Mouse (Mus musculus) lung, embryonic 16.5 days (tissue): Measurements from ENCODE around the gene Lyz1. TPM values are rescaled to one million over a fixed set of nuclear protein-coding genes. Genes with fewer than 3 reads are reported as not detected.
"Not testable (repeated sequence)": the region's sequence is repeated elsewhere in the genome, so short reads cannot be mapped to it uniquely, and the experiment has no call there.

Source experiments
- ATAC-seq: fragments of 200-750 bp; cut with Nextera tagmentation; 2 replicates; pipeline ENCODE4 v1.8.0; 2017; ENCODE audit warnings: low read depth, mild to moderate bottlenecking, moderate library complexity
- H3K27ac ChIP-seq: fragments of 300-500 bp; sonication (generic); 2 replicates; pipeline ENCODE4 v1.5.1; 2014; ENCODE audit warnings: mild to moderate bottlenecking, control low read depth, low read length
- H3K27me3 ChIP-seq: fragments of 300-500 bp; sonication (generic); 2 replicates; pipeline ENCODE4 v1.6.1; 2014; ENCODE audit warnings: low read depth, low read length, mixed read lengths; ENCODE audit not compliant: control insufficient read depth, insufficient read depth
- H3K36me3 ChIP-seq: fragments of 300-500 bp; sonication (generic); 2 replicates; pipeline ENCODE4 v1.6.1; 2014; ENCODE audit warnings: low read length; ENCODE audit not compliant: control insufficient read depth, insufficient read depth
- H3K4me1 ChIP-seq: fragments of 300-500 bp; sonication (generic); replicated peaks from 2 replicates; pipeline ENCODE4 v1.6.1; 2014; ENCODE audit warnings: low read length, mixed read lengths; ENCODE audit not compliant: control insufficient read depth, insufficient read depth
- H3K4me2 ChIP-seq: fragments of 300-500 bp; sonication (generic); 2 replicates; pipeline ENCODE4 v1.6.1; 2014; ENCODE audit warnings: low read depth, low read length, control low read depth
- H3K4me3 ChIP-seq: fragments of 300-500 bp; sonication (generic); 2 replicates; pipeline ENCODE4 v1.5.1; 2014; ENCODE audit warnings: mild to moderate bottlenecking, low read length, control low read depth
- H3K9ac ChIP-seq: fragments of 300-500 bp; sonication (generic); 2 replicates; pipeline ENCODE4 v1.6.1; 2014; ENCODE audit warnings: low read length, control low read depth
- H3K9me3 ChIP-seq: fragments of 300-500 bp; sonication (generic); 2 replicates; pipeline ENCODE4 v1.6.1; 2016; ENCODE audit warnings: low read length; ENCODE audit not compliant: control insufficient read depth
- WGBS: fragments of 180-500 bp; shearing (Covaris S2); extraction: QIAGEN DNeasy Blood & Tissue Kit; methylation state at CpG from one replicate; pipeline ENCODE4 v1.1.7; 2014; 5-methylcytosine and 5-hydroxymethylcytosine counted together
- polyA plus RNA-seq: library from polyadenylated mRNA; unstranded; fragments of >200 nt; fragmentation: Nextera tagmentation; extraction: Ambion mirVana; gene quantifications from 2 replicates; pipeline ENCODE4 v1.2.1, GENCODE M21; 2015

The Lyz1 gene
- polyA plus RNA-seq, 1 experiment from 2014 or later = 2.5 TPM

DNA sequence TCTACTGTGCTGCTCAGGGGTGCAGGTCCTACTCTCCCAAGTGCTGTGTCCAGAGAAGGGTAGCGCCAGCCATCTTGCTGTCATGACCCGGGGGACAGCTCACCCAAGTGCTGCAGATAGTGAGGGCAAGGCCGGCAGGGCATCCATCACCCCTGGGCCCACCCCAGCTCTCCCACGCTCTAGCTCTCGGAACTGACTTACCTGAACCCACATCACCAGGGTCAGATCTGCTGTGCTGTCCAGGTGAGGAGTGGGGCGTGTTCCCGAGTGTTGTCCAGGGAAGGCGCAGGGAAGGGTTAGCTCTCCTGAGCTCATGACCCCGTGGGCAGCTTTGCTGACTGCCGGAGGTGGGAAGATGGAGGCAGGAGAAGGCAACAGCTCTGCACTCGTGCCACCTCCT is 23.7 kb upstream of the Lyz1 start:
- no peak overlapping the region for H3K4me2 ChIP-seq
- no peaks in the 10 kb centered on the region for H3K27me3 ChIP-seq
- no peak overlapping the region for H3K27ac ChIP-seq
- no peak overlapping the region for H3K9ac ChIP-seq
- H3K4me1 ChIP-seq = no peaks in the 10 kb centered on the region
- no peaks in the 10 kb centered on the region for H3K36me3 ChIP-seq
- 84% methylated on average over 11 of the region's 11 CpGs for WGBS
- no peak overlapping the region for H3K4me3 ChIP-seq
- ATAC-seq = no peak
- H3K9me3 ChIP-seq = no peaks in the 10 kb centered on the region

- Histone ChIP-seq H3K4me2 (no peak overlapping the region), H3K9ac (no peak overlapping the region), H3K4me3 (no peak overlapping the region), H3K27me3 (no peaks in the 10 kb centered on the region), H3K27ac (no peak overlapping the region), H3K9me3 (no peaks in the 10 kb centered on the region), H3K36me3 (no peaks in the 10 kb centered on the region), H3K4me1 (no peaks in the 10 kb centered on the region)
- no peak for ATAC-seq
- 78% methylated on average over 2 of the region's 2 CpGs for WGBS
Observed at GRCm38 (mm10) chr10:117313133-117313532, 20.5 kb upstream of the Lyz1 start.

- Histone ChIP-seq H3K9me3 (no peaks in the 10 kb centered on the region), H3K4me2 (no peak overlapping the region), H3K27me3 (no peaks in the 10 kb centered on the region), H3K9ac (no peak overlapping the region), H3K4me1 (no peaks in the 10 kb centered on the region), H3K36me3 (no peaks in the 10 kb centered on the region), H3K4me3 (no peak overlapping the region), H3K27ac (no peak overlapping the region)
- no peak for ATAC-seq
- 79% methylated on average over 8 of the region's 8 CpGs for WGBS
Observed at GRCm38 (mm10) chr10:117312168-117312567, 19.5 kb upstream of the Lyz1 start.

- Histone ChIP-seq H3K36me3 (no peaks in the 10 kb centered on the region), H3K4me2 (no peak overlapping the region), H3K27me3 (no peaks in the 10 kb centered on the region), H3K4me1 (no peaks in the 10 kb centered on the region), H3K27ac (no peak overlapping the region), H3K4me3 (no peak overlapping the region), H3K9me3 (no peaks in the 10 kb centered on the region), H3K9ac (no peak overlapping the region)
- no peak for ATAC-seq
- 78% methylated on average over 5 of the region's 5 CpGs for WGBS
Observed at GRCm38 (mm10) chr10:117304371-117304770, 11.7 kb upstream of the Lyz1 start.

DNA sequence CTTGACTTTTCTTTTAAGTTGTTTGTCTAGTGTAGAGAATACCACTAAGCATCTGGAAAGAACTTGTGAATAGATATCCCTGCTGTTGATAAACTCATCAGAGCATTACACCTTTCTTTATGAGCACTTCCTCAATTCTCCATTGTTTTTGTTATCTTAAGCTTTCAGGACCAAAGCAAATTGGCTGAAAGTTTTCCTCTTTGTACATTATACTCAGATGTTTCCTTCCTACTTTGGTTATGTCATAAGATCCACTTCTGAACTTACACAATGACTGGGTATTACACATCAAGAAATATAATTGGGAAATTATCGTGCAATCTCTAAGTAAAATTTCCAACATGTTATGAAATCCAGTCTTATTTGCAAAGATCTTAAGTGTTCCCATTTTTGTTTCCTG is 9.0 kb upstream of the Lyz1 start:
- H3K4me3 ChIP-seq = no peak overlapping the region
- H3K4me1 ChIP-seq = no peaks in the 10 kb centered on the region
- H3K9me3 ChIP-seq = no peaks in the 10 kb centered on the region
- no peak overlapping the region for H3K27ac ChIP-seq
- no peak overlapping the region for H3K9ac ChIP-seq
- WGBS = 67% methylated on average over 1 of the region's 1 CpGs
- no peak overlapping the region for H3K4me2 ChIP-seq
- no peaks in the 10 kb centered on the region for H3K27me3 ChIP-seq
- no peak for ATAC-seq
- no peaks in the 10 kb centered on the region for H3K36me3 ChIP-seq

DNA sequence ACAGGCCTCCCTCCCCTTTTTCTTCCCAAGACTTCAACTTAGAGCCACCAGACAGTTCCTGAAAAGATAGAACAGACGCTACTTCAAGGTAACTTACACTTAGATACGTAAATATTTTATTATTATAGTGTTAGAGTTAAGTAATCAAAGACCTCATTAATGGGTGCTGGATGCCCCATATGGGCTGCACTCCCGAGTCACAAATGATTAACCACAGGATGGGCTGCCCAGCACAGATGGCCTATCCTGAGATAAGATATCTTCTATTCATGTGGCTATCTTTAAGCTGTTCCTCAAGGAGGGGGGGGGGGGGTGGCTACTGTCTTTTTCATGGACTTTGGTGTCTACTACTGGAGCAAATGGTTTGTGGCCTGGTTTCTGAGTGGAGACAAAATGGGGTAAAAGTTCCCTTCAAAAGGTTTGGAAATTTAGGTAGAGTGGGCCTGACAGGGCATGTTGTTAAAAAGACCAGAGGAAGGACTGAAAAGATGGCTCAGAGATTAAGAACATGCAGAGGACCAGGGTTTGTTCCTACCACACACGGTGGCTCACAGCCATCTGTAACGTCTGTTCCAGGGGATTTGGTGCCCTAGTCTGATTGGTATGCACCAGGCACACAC is 7.3 kb upstream of the Lyz1 start:
- no peaks in the 10 kb centered on the region for H3K4me1 ChIP-seq
- H3K27me3 ChIP-seq = no peaks in the 10 kb centered on the region
- no peak for ATAC-seq
- no peak overlapping the region for H3K4me2 ChIP-seq
- 74% methylated on average over 5 of the region's 5 CpGs for WGBS
- no peaks in the 10 kb centered on the region for H3K9me3 ChIP-seq
- no peaks in the 10 kb centered on the region for H3K36me3 ChIP-seq
- no peak overlapping the region for H3K27ac ChIP-seq
- no peak overlapping the region for H3K9ac ChIP-seq
- H3K4me3 ChIP-seq = no peak overlapping the region

DNA sequence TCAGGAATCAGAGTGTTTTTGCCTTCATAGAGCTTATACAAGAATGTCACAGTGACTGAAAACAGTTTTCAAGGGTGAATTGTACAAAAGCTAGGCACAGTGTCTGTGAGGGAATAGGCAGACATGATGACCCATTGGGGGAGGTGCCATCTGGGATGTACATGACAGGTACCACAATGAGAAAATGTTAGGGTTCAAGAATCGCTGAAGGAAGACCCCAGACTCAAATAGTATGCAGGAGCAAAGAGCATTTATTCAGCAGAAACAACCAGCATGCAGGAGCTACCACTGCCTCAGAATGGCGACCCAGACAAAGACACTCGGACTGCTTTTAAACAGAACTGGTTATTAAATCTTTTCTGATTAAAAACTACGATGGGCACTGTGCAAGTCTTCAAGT is 6.4 kb upstream of the Lyz1 start:
- ATAC-seq = no peak
- Histone ChIP-seq H3K4me2 (no peak overlapping the region), H3K4me3 (no peak overlapping the region), H3K9me3 (no peaks in the 10 kb centered on the region), H3K27me3 (no peaks in the 10 kb centered on the region), H3K36me3 (no peaks in the 10 kb centered on the region), H3K4me1 (no peaks in the 10 kb centered on the region), H3K9ac (no peak overlapping the region), H3K27ac (no peak overlapping the region)
- WGBS = 80% methylated on average over 4 of the region's 4 CpGs

GRCm38 (mm10) chr10:117298336-117298735 is 5.7 kb upstream of the Lyz1 start:
- Histone ChIP-seq H3K9me3 (no peaks in the 10 kb centered on the region), H3K36me3 (no peaks in the 10 kb centered on the region), H3K4me1 (no peaks in the 10 kb centered on the region), H3K27ac (no peak overlapping the region), H3K27me3 (no peaks in the 10 kb centered on the region), H3K4me2 (no peak overlapping the region), H3K9ac (no peak overlapping the region), H3K4me3 (no peak overlapping the region)
- 81% methylated on average over 6 of the region's 6 CpGs for WGBS
- ATAC-seq = no peak

DNA sequence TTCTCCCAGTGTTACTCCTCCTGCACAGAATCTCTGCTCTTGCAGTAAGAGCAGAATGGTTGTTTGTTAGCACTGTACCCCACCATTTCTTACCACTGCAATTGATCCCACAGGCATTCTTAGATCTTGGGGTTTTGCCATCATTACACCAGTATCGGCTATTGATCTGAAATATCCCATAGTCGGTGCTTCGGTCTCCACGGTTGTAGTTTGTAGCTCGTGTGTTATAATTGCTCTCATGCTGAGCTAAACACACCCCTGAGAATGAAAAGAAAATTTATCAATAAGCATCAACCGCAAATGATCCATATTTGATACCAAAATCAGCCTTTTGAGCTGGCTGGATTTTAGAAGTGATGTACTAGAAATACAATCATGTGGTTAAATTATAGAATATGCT is 1.7 kb downstream of the Lyz1 start:
- not testable (repeated sequence) for ATAC-seq, H3K27ac ChIP-seq, H3K4me3 ChIP-seq, H3K4me2 ChIP-seq, H3K9ac ChIP-seq, H3K36me3 ChIP-seq, H3K27me3 ChIP-seq, H3K4me1 ChIP-seq, H3K9me3 ChIP-seq
- WGBS = 88% methylated on average over 6 of the region's 6 CpGs
